Mouse (Mus musculus): ENCODE data around the gene Ctsll3. TPM values are rescaled to one million over a fixed set of nuclear protein-coding genes. Genes with fewer than 3 reads are reported as not detected.

Ctsll3 gene
- polyA plus RNA-seq, 1 experiment from 2014 or later: not detected

DNA sequence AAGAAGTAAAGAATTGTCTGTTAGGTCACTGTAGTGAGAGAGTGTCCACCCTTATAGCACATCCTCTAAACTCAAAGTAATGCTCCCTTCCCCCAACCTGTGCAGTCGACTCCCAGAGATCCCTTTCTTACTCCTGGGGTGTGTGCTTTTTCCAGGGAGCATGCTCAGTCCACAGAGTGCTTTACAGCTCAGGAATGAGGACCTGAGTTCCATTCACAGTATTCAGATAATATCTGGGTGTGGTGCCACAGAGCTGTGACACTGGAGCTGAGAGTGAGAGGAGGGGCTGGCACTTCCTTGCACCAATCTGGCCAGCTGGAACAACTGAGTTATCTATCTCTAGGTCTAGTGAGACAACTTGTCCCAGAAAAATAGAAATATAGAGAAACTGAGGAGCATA, 11.1 kb upstream of the Ctsll3 start:
- no peaks in the 10 kb centered on the region for H3K4me1 ChIP-seq (ENCODE audit: control insufficient read depth, insufficient read depth, low read length)
- no peaks in the 10 kb centered on the region for H3K27me3 ChIP-seq (ENCODE audit: control insufficient read depth, insufficient read depth, low read length)
- H3K4me2 ChIP-seq: no peak overlapping the region
- 54% methylated on average over 1 of the region's 1 CpGs for WGBS (ENCODE audit: insufficient replicate concordance)
- no peak overlapping the region for H3K27ac ChIP-seq (ENCODE audit: low read depth, low read length)
- H3K9me3 ChIP-seq (replicated peaks; ENCODE audit: control insufficient read depth, low read length): no peaks in the 10 kb centered on the region
- no peak overlapping the region for H3K9ac ChIP-seq (ENCODE audit: low read depth, low read length)
- ATAC-seq (replicated peaks; ENCODE audit: insufficient number of reproducible peaks, low FRiP score, low TSS enrichment): no peak
- no peak overlapping the region for H3K4me3 ChIP-seq (ENCODE audit: low read depth, low read length)
- H3K36me3 ChIP-seq (ENCODE audit: control insufficient read depth, insufficient read depth, low read length): no peaks in the 10 kb centered on the region

DNA sequence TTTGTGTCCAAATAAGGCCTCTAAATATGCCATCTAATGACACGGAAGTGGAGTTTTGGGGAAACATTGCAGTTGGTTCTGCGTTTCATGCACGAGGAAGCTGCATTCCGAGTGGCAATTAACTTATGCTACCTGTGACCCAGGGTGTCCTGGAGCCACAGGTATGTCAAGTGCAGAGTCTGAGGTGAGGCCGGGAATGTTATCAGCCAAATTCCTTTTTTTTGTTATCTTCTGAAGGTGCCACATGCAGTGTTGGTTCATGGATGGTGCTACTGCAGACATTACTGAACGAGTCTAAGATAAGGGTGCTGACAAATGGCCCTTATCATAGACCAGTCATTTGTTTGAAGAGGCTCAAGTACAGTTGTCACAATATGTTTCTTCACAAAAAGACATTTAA, 10.1 kb upstream of the Ctsll3 start:
- Histone ChIP-seq H3K4me3 (ENCODE audit: low read depth, low read length) (no peak overlapping the region), H3K9ac (ENCODE audit: low read depth, low read length) (no peak overlapping the region), H3K27me3 (ENCODE audit: control insufficient read depth, insufficient read depth, low read length) (no peaks in the 10 kb centered on the region), H3K36me3 (ENCODE audit: control insufficient read depth, insufficient read depth, low read length) (no peaks in the 10 kb centered on the region), H3K9me3 (replicated peaks; ENCODE audit: control insufficient read depth, low read length) (no peaks in the 10 kb centered on the region), H3K27ac (ENCODE audit: low read depth, low read length) (no peak overlapping the region), H3K4me2 (no peak overlapping the region), H3K4me1 (ENCODE audit: control insufficient read depth, insufficient read depth, low read length) (no peaks in the 10 kb centered on the region)
- no peak for ATAC-seq (replicated peaks; ENCODE audit: insufficient number of reproducible peaks, low FRiP score, low TSS enrichment)
- 64% methylated on average over 6 of the region's 6 CpGs for WGBS (ENCODE audit: insufficient replicate concordance)

DNA sequence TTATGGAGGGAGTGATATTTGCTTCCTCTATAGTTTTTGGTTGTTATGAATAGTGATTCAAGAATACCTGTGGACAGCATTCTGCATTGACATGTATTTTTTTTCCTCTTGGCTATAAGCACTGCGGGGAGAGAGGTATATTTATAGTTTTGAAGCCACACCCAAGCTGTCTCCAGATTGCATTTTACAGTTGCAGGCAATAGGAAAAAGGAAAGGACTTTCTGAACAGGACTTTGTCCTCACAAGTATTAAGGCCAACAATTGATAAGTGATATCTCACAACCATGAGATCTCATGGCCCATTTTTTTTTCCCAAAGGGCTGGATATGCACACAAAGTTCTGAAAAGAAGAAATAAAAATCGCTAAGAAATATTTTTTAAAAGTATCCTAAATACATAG, 7.0 kb upstream of the Ctsll3 start:
- Histone ChIP-seq H3K27me3 (ENCODE audit: control insufficient read depth, insufficient read depth, low read length) (no peaks in the 10 kb centered on the region), H3K27ac (ENCODE audit: low read depth, low read length) (no peak overlapping the region), H3K9ac (ENCODE audit: low read depth, low read length) (no peak overlapping the region), H3K36me3 (ENCODE audit: control insufficient read depth, insufficient read depth, low read length) (no peaks in the 10 kb centered on the region), H3K4me2 (no peak overlapping the region), H3K9me3 (replicated peaks; ENCODE audit: control insufficient read depth, low read length) (no peaks in the 10 kb centered on the region), H3K4me1 (ENCODE audit: control insufficient read depth, insufficient read depth, low read length) (no peaks in the 10 kb centered on the region), H3K4me3 (ENCODE audit: low read depth, low read length) (no peak overlapping the region)
- WGBS (ENCODE audit: insufficient replicate concordance): 61% methylated on average over 2 of the region's 2 CpGs
- ATAC-seq (replicated peaks; ENCODE audit: insufficient number of reproducible peaks, low FRiP score, low TSS enrichment): no peak

DNA sequence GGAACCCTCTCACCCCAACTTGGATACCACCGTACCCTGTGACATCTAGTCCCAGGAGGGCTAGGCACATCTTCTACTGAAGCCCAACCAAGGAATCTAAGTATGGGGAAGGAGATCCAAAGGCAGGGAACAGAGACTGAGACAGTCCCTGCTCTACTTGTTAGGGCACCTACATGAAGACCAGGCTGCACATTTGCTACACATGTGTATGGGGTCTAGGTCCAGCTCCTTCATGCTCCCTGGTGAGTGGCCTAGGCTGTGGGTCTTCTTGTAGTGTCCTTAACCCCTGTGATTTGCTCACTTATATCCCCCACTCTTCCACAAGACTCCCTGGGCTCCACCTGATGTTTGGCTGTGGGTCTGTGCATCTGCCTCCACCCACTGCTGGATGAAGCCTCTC, 13.2 kb downstream of the Ctsll3 start:
- 39% methylated on average over 1 of the region's 1 CpGs for WGBS (ENCODE audit: insufficient replicate concordance)
- H3K36me3 ChIP-seq (ENCODE audit: control insufficient read depth, insufficient read depth, low read length): no peaks in the 10 kb centered on the region
- no peaks in the 10 kb centered on the region for H3K27me3 ChIP-seq (ENCODE audit: control insufficient read depth, insufficient read depth, low read length)
- H3K9ac ChIP-seq (ENCODE audit: low read depth, low read length): no peak overlapping the region
- no peaks in the 10 kb centered on the region for H3K9me3 ChIP-seq (replicated peaks; ENCODE audit: control insufficient read depth, low read length)
- H3K4me2 ChIP-seq: no peak overlapping the region
- no peak for ATAC-seq (replicated peaks; ENCODE audit: insufficient number of reproducible peaks, low FRiP score, low TSS enrichment)
- no peaks in the 10 kb centered on the region for H3K4me1 ChIP-seq (ENCODE audit: control insufficient read depth, insufficient read depth, low read length)
- no peak overlapping the region for H3K27ac ChIP-seq (ENCODE audit: low read depth, low read length)
- no peak overlapping the region for H3K4me3 ChIP-seq (ENCODE audit: low read depth, low read length)

DNA sequence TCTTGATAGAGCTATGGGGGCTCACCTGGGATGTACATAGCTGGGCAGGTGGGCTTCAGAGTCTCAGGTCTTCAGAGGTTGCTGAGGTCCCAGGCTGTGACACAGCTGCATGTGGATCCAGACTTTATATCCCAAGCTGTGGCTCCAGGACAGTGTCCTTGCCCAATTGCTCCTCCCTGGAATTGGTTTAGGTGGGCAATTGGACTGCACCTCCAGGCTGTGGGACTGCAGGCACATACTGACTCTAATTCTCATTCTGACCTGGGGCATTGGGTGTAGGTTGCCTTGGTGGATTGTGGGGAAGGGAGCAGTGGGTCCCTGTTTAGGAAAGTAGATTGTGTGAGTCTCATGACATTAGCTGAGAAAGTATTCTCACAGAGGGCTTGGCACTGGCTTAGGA, 16.4 kb downstream of the Ctsll3 start, which contains the start of gene BC051665:
TSS of gene BC051665 (minus strand) at position 101 of the 400 bp plus-strand sequence.
- Histone ChIP-seq H3K4me3 (ENCODE audit: low read depth, low read length) (no peak within 1 kb of the TSS), H3K9me3 (replicated peaks; ENCODE audit: control insufficient read depth, low read length) (no peaks in the 10 kb centered on the region), H3K9ac (ENCODE audit: low read depth, low read length) (no peak within 1 kb of the TSS), H3K36me3 (ENCODE audit: control insufficient read depth, insufficient read depth, low read length) (no peaks in the 10 kb centered on the region), H3K4me2 (no peak within 1 kb of the TSS), H3K27me3 (ENCODE audit: control insufficient read depth, insufficient read depth, low read length) (no peaks in the 10 kb centered on the region), H3K4me1 (ENCODE audit: control insufficient read depth, insufficient read depth, low read length) (no peaks in the 10 kb centered on the region), H3K27ac (ENCODE audit: low read depth, low read length) (no peak within 1 kb of the TSS)
- ATAC-seq (replicated peaks; ENCODE audit: insufficient number of reproducible peaks, low FRiP score, low TSS enrichment): no peak

DNA sequence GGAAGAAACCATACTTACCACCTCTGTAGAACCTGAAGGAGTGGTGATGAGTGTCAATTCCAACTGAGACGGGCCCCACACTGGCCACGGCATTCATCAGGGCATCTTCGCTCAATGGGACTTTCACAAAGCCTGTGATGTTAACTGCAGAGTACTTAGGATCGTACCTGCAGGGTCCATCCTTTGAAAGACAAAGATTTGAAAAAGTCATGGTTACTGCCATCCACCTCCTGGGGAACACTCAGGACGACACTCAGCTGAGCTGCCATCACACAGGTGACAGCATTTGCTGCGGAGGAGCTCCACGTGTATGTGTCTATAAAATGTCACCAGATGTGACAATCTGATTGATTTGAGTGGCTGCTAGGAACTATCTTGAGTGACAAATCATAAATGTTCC, 19.3 kb downstream of the Ctsll3 start:
- Histone ChIP-seq H3K9ac (ENCODE audit: low read depth, low read length) (no peak overlapping the region), H3K4me1 (ENCODE audit: control insufficient read depth, insufficient read depth, low read length) (no peaks in the 10 kb centered on the region), H3K36me3 (ENCODE audit: control insufficient read depth, insufficient read depth, low read length) (no peaks in the 10 kb centered on the region), H3K27me3 (ENCODE audit: control insufficient read depth, insufficient read depth, low read length) (no peaks in the 10 kb centered on the region), H3K4me2 (no peak overlapping the region), H3K9me3 (replicated peaks; ENCODE audit: control insufficient read depth, low read length) (no peaks in the 10 kb centered on the region), H3K4me3 (ENCODE audit: low read depth, low read length) (no peak overlapping the region), H3K27ac (ENCODE audit: low read depth, low read length) (no peak overlapping the region)
- no peak for ATAC-seq (replicated peaks; ENCODE audit: insufficient number of reproducible peaks, low FRiP score, low TSS enrichment)
- 81% methylated on average over 7 of the region's 7 CpGs for WGBS (ENCODE audit: insufficient replicate concordance)

DNA sequence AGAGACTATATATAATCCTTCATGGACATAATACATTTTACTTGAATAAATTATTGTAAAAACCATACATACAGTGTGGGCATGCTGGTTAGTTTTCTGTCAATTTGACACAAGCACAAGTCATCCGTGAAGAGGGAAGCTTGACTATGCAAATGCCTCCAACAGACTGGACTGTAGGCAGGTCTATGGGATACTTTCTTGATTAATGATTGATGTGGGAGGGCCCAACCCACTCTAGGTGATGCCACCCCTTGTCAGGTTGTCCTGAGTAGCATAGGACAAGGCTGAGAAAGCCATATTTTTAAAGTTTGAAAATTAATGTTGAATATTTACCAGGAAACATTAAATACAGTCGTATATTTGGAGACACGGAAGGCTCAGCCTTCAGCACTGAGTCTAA, 22.1 kb downstream of the Ctsll3 start:
- H3K27ac ChIP-seq (ENCODE audit: low read depth, low read length): no peak overlapping the region
- no peaks in the 10 kb centered on the region for H3K27me3 ChIP-seq (ENCODE audit: control insufficient read depth, insufficient read depth, low read length)
- WGBS (ENCODE audit: insufficient replicate concordance): 81% methylated on average over 3 of the region's 3 CpGs
- H3K4me1 ChIP-seq (ENCODE audit: control insufficient read depth, insufficient read depth, low read length): no peaks in the 10 kb centered on the region
- H3K36me3 ChIP-seq (ENCODE audit: control insufficient read depth, insufficient read depth, low read length): no peaks in the 10 kb centered on the region
- H3K9ac ChIP-seq (ENCODE audit: low read depth, low read length): no peak overlapping the region
- H3K9me3 ChIP-seq (replicated peaks; ENCODE audit: control insufficient read depth, low read length): no peaks in the 10 kb centered on the region
- ATAC-seq (replicated peaks; ENCODE audit: insufficient number of reproducible peaks, low FRiP score, low TSS enrichment): no peak
- H3K4me3 ChIP-seq (ENCODE audit: low read depth, low read length): no peak overlapping the region
- H3K4me2 ChIP-seq: no peak overlapping the region

DNA sequence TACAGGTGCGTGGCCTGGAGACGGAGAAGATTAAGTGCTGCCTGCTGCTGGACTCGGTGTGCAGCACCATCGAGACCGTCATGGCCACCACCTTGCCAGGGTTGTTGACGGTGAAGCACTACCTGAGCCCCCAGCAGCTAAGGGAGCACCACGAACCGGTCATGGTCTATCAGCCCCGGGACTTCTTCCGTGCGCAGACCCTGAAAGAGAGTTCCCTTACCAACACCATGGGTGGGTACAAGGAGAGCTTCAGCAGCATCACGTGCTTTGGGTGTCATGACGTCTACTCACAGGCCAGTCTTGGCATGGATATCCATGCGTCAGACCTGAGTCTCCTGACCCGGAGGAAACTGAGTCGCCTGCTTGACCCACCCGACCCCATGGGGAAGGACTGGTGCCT, 41.5 kb downstream of the Ctsll3 start:
- no peak overlapping the region for H3K9ac ChIP-seq (ENCODE audit: low read depth, low read length)
- H3K36me3 ChIP-seq (ENCODE audit: control insufficient read depth, insufficient read depth, low read length): 0 out of 2 replicates have a peak, but pooled peaks cover 5% of the 10 kb centered on the region
- no peak overlapping the region for H3K27ac ChIP-seq (ENCODE audit: low read depth, low read length)
- H3K27me3 ChIP-seq (ENCODE audit: control insufficient read depth, insufficient read depth, low read length): no peaks in the 10 kb centered on the region
- H3K4me2 ChIP-seq: no peak overlapping the region
- no peaks in the 10 kb centered on the region for H3K4me1 ChIP-seq (ENCODE audit: control insufficient read depth, insufficient read depth, low read length)
- H3K9me3 ChIP-seq (replicated peaks; ENCODE audit: control insufficient read depth, low read length): no peaks in the 10 kb centered on the region
- 95% methylated on average over 17 of the region's 17 CpGs for WGBS (ENCODE audit: insufficient replicate concordance)
- H3K4me3 ChIP-seq (ENCODE audit: low read depth, low read length): no peak overlapping the region
- ATAC-seq (replicated peaks; ENCODE audit: insufficient number of reproducible peaks, low FRiP score, low TSS enrichment): 0 out of 2 replicates have a peak, but pooled peaks have one; percentile 27

DNA sequence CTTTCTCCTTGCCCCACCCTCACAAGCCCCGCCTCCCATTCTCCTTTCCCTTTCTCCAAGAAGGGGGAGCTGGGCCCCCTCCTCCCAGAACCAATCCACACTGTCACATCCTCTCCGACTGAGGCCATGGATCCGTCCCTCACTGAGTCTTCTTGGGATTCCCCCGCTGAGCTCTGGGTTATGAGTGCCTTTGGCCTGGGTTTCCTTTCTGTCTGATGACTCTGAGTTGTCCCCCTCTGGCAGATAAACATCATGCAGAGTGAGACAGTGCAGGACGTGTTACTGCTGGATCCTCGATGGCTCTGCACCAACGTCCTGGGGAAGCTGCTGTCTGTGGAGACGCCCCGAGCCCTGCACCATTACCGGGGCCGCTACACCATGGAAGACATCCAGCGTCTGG, 42.3 kb downstream of the Ctsll3 start:
- 88% methylated on average over 12 of the region's 12 CpGs for WGBS (ENCODE audit: insufficient replicate concordance)
- ATAC-seq (replicated peaks; ENCODE audit: insufficient number of reproducible peaks, low FRiP score, low TSS enrichment): 0 out of 2 replicates have a peak, but pooled peaks have one; percentile 23
- H3K36me3 ChIP-seq (ENCODE audit: control insufficient read depth, insufficient read depth, low read length): 0 out of 2 replicates have a peak, but pooled peaks cover 5% of the 10 kb centered on the region

More for the DNA sequence above, 42.3 kb downstream of the Ctsll3 start:
- Histone ChIP-seq H3K27ac (ENCODE audit: low read depth, low read length) (no peak overlapping the region), H3K4me2 (no peak overlapping the region), H3K4me3 (ENCODE audit: low read depth, low read length) (no peak overlapping the region), H3K4me1 (ENCODE audit: control insufficient read depth, insufficient read depth, low read length) (no peaks in the 10 kb centered on the region), H3K27me3 (ENCODE audit: control insufficient read depth, insufficient read depth, low read length) (no peaks in the 10 kb centered on the region), H3K9ac (ENCODE audit: low read depth, low read length) (no peak overlapping the region), H3K9me3 (replicated peaks; ENCODE audit: control insufficient read depth, low read length) (no peaks in the 10 kb centered on the region)
